Mouse (Mus musculus): Measurements from ENCODE around the gene Rnf39. TPM values are rescaled to one million over a fixed set of nuclear protein-coding genes. Genes with fewer than 3 reads are reported as not detected.

Rnf39 gene
- total and polyA plus RNA-seq, 3 experiments = 0.18 TPM; not detected in 2

- TF ChIP-seq MAFK (IDR thresholded peaks at IDR 0.05; ENCODE audit: borderline replicate concordance, low read depth, low read length) = no peak
- no peak for TF ChIP-seq GABPA (IDR thresholded peaks at IDR 0.05; ENCODE audit: low read depth, low read length)
- TF ChIP-seq MAX (IDR thresholded peaks at IDR 0.05; ENCODE audit: low read length) = peak; percentile 78
- TF ChIP-seq E2F4 (IDR thresholded peaks at IDR 0.05; ENCODE audit: borderline replicate concordance, low read depth, low read length) = no peak
- TF ChIP-seq RCOR1 (IDR thresholded peaks at IDR 0.05; ENCODE audit: low read depth, low read length) = peak; percentile 19
Observed at GRCm38 (mm10) chr17:36950981-36951947, 8.5 kb downstream of the Rnf39 start, which contains the start of gene Ppp1r11 (continued).

GRCm38 (mm10) chr17:36952631-36953030 is 9.9 kb downstream of the Rnf39 start:
- no peak overlapping the region for H3K4me3 ChIP-seq (ENCODE audit: control insufficient read depth in 1 of 2, insufficient read depth in 1 of 2, low read depth in 2 of 2, low read length in 2 of 2)
- no peak for DNase-seq (ENCODE audit: low read depth, low spot score)
- no peak overlapping the region for H3K27ac ChIP-seq (ENCODE audit: control insufficient read depth, low read depth, low read length)
- peaks cover 0 to 9% of the 10 kb centered on the region in 2 experiments; a peak in 2 of 4 replicates for H3K36me3 ChIP-seq (ENCODE audit: control insufficient read depth in 1 of 2, insufficient read depth in 2 of 2, low read length in 2 of 2)
- H3K79me2 ChIP-seq (ENCODE audit: control insufficient read depth, insufficient read depth, low read length, poor library complexity) = peaks cover 15% of the 10 kb centered on the region
- TF ChIP-seq CHD2 (IDR thresholded peaks at IDR 0.05; ENCODE audit: low read length) (no peak), USF1 (IDR thresholded peaks at IDR 0.05; ENCODE audit: low read depth, low read length) (no peak), SIN3A (IDR thresholded peaks at IDR 0.05; ENCODE audit: low read length) (no peak), SMC3 (IDR thresholded peaks at IDR 0.05; ENCODE audit: low read depth, low read length) (no peak), JUND (IDR thresholded peaks at IDR 0.05; ENCODE audit: low read depth, low read length) (no peak), NRF1 (IDR thresholded peaks at IDR 0.05; ENCODE audit: insufficient read depth, low read depth, low read length, poor library complexity, severe bottlenecking) (no peak), POLR2AphosphoS2 (IDR thresholded peaks at IDR 0.05; ENCODE audit: low read length) (no peak), UBTF (IDR thresholded peaks at IDR 0.05; ENCODE audit: borderline replicate concordance, insufficient read depth, low read depth, low read length) (no peak), GABPA (IDR thresholded peaks at IDR 0.05; ENCODE audit: low read depth, low read length) (no peak), TCF12 (IDR thresholded peaks at IDR 0.05; ENCODE audit: low read depth, low read length) (no peak), TAL1 (IDR thresholded peaks at IDR 0.05; ENCODE audit: low read length) (no peak), TBP (IDR thresholded peaks at IDR 0.05; ENCODE audit: low read depth, low read length) (no peak)
- H3K9ac ChIP-seq (ENCODE audit: control insufficient read depth, low read depth, low read length, poor library complexity, severe bottlenecking) = no peak overlapping the region
- H3K27me3 ChIP-seq (ENCODE audit: control insufficient read depth in 1 of 2, insufficient read depth in 2 of 2, low read length in 2 of 2) = no peaks in the 10 kb centered on the region
- H3K9me3 ChIP-seq (replicated peaks; ENCODE audit: insufficient read depth, low read length) = no peaks in the 10 kb centered on the region
- H3K4me1 ChIP-seq (ENCODE audit: control insufficient read depth in 1 of 2, insufficient read depth in 2 of 2, low read length in 2 of 2) = no peaks in the 10 kb centered on the region; a peak in 1 of 4 replicates

GRCm38 (mm10) chr17:36953062-36953461 is 10.3 kb downstream of the Rnf39 start:
- no peaks in the 10 kb centered on the region; a peak in 1 of 4 replicates for H3K4me1 ChIP-seq (ENCODE audit: control insufficient read depth in 1 of 2, insufficient read depth in 2 of 2, low read length in 2 of 2)
- H3K4me3 ChIP-seq (ENCODE audit: control insufficient read depth in 1 of 2, insufficient read depth in 1 of 2, low read depth in 2 of 2, low read length in 2 of 2) = no peak overlapping the region
- peaks cover 0 to 9% of the 10 kb centered on the region in 2 experiments; a peak in 2 of 4 replicates for H3K36me3 ChIP-seq (ENCODE audit: control insufficient read depth in 1 of 2, insufficient read depth in 2 of 2, low read length in 2 of 2)
- H3K9me3 ChIP-seq (replicated peaks; ENCODE audit: insufficient read depth, low read length) = no peaks in the 10 kb centered on the region
- TF ChIP-seq E2F4 (IDR thresholded peaks at IDR 0.05; ENCODE audit: borderline replicate concordance, low read depth, low read length) (no peak), MYC (IDR thresholded peaks at IDR 0.05; ENCODE audit: low read depth, low read length) (no peak), NRF1 (IDR thresholded peaks at IDR 0.05; ENCODE audit: insufficient read depth, low read depth, low read length, poor library complexity, severe bottlenecking) (no peak), ETS1 (IDR thresholded peaks at IDR 0.05; ENCODE audit: low read depth, low read length) (no peak), EP300 (IDR thresholded peaks at IDR 0.05; ENCODE audit: low read depth in 1 of 2, low read length in 2 of 2) (no peak), UBTF (IDR thresholded peaks at IDR 0.05; ENCODE audit: borderline replicate concordance, insufficient read depth, low read depth, low read length) (no peak), GABPA (IDR thresholded peaks at IDR 0.05; ENCODE audit: low read depth, low read length) (no peak), TCF12 (IDR thresholded peaks at IDR 0.05; ENCODE audit: low read depth, low read length) (no peak), HCFC1 (IDR thresholded peaks at IDR 0.05; ENCODE audit: low read depth, low read length) (no peak), BHLHE40 (IDR thresholded peaks at IDR 0.05; ENCODE audit: borderline replicate concordance, low read depth, low read length) (no peak), ZKSCAN1 (IDR thresholded peaks at IDR 0.05; ENCODE audit: low read depth, low read length) (no peak), NELFE (IDR thresholded peaks at IDR 0.05; ENCODE audit: low read depth, low read length) (no peak), GATA1 (IDR thresholded peaks at IDR 0.05; ENCODE audit: low read depth, low read length) (no peak), ZC3H11A (IDR thresholded peaks at IDR 0.05; ENCODE audit: low read depth, low read length) (no peak), ZMIZ1 (IDR thresholded peaks at IDR 0.05; ENCODE audit: low read depth, low read length) (no peak), USF1 (IDR thresholded peaks at IDR 0.05; ENCODE audit: low read depth, low read length) (no peak)
- no peak for DNase-seq (ENCODE audit: low read depth, low spot score)
- H3K79me2 ChIP-seq (ENCODE audit: control insufficient read depth, insufficient read depth, low read length, poor library complexity) = peaks cover 15% of the 10 kb centered on the region
- H3K27me3 ChIP-seq (ENCODE audit: control insufficient read depth in 1 of 2, insufficient read depth in 2 of 2, low read length in 2 of 2) = no peaks in the 10 kb centered on the region
- H3K27ac ChIP-seq (ENCODE audit: control insufficient read depth, low read depth, low read length) = no peak overlapping the region
- H3K9ac ChIP-seq (ENCODE audit: control insufficient read depth, low read depth, low read length, poor library complexity, severe bottlenecking) = no peak overlapping the region

Measured in MEL (cell line).